In the genomic region with DNA sequence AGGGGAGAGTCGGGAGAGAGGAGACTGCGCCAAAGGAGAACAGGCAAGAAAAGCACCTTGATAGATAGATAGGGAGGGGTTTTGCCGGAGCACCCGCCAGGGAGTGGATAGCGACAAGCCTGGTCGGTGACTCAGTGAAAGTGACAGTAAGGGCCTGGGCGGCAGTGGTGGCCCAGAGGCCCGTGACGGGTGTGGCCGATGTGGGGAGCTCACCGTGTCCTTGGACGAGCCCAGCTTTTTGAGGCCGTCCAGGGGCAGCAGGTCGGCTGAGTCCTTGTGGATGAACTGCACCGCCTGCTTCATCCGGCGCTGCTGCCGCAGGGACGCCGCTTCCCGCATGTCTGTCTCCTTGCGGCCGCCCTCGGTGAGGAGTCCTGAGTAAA, we compare ENCODE assay signal across 8 mouse cellular contexts. TPM values are rescaled to one million over a fixed set of nuclear protein-coding genes. Genes with fewer than 3 reads are reported as not detected.
DNase-seq lines count a peak whose midpoint lies in the region; ATAC-seq and TF ChIP-seq lines count a peak whose summit lies in the region.

No protein-coding gene starts in this region.

- peak overlapping the region; percentile 48 for H3K9ac ChIP-seq in forebrain, embryonic 15.5 days (replicated peaks)
- H3K9ac ChIP-seq in liver, embryonic 13.5 days: peak overlapping the region; percentile 70
- H3K9ac ChIP-seq in stomach, embryonic 14.5 days (replicated peaks; ENCODE audit: low read depth, low read length): no peak overlapping the region

- 0 out of 2 replicates have a peak, but pooled peaks cover 5% of the 10 kb centered on the region for H3K4me1 ChIP-seq in kidney, adult 2 months (ENCODE audit: control insufficient read depth, insufficient read depth, low read length)
- H3K4me1 ChIP-seq in forebrain, embryonic 15.5 days: peaks cover 26% of the 10 kb centered on the region
- peaks cover 16% of the 10 kb centered on the region for H3K4me1 ChIP-seq in liver, embryonic 13.5 days (replicated peaks)
- peaks cover 5% of the 10 kb centered on the region; the same call in 1 of the 2 replicates for H3K4me1 ChIP-seq in stomach, embryonic 14.5 days (ENCODE audit: control insufficient read depth, insufficient read depth, low read length)

- no peak for DNase-seq in kidney, adult 2 months
- DNase-seq in kidney, adult 11 months: no peak
- DNase-seq in liver, embryonic 13.5 days: peak; percentile 53
- DNase-seq in cerebellum, adult 9-10 months: no peak
- DNase-seq in T-cell, adult 2 months (ENCODE audit: low spot score): no peak

- no peak for TF ChIP-seq CTCF in kidney, adult 2 months (conservative IDR thresholded peaks at IDR 0.05; ENCODE audit: insufficient read depth, insufficient read length, low read depth, low read length)

- 1% methylated on average over 24 of the region's 24 CpGs for WGBS in kidney, adult 2 months
- WGBS in forebrain, embryonic 15.5 days: 1% methylated on average over 24 of the region's 24 CpGs
- under 1% methylated on average over 24 of the region's 24 CpGs for WGBS in liver, embryonic 13.5 days (ENCODE audit: insufficient replicate concordance)
- under 1% methylated on average over 24 of the region's 24 CpGs for WGBS in stomach, embryonic 14.5 days

- TF ChIP-seq POLR2A in kidney, adult 2 months (IDR thresholded peaks at IDR 0.05; ENCODE audit: low read depth, low read length): no peak

- no peak overlapping the region for H3K27ac ChIP-seq in kidney, adult 2 months (ENCODE audit: insufficient read depth, low read depth, low read length)
- H3K27ac ChIP-seq in forebrain, embryonic 15.5 days (replicated peaks): no peak overlapping the region
- no peak overlapping the region for H3K27ac ChIP-seq in liver, embryonic 13.5 days
- H3K27ac ChIP-seq in stomach, embryonic 14.5 days (ENCODE audit: low read length): no peak overlapping the region

- H3K4me2 ChIP-seq in forebrain, embryonic 15.5 days (replicated peaks): peak overlapping the region; percentile 98
- peak overlapping the region; percentile 91 for H3K4me2 ChIP-seq in liver, embryonic 13.5 days
- peak overlapping the region; percentile 97 for H3K4me2 ChIP-seq in stomach, embryonic 14.5 days (replicated peaks; ENCODE audit: low read depth, low read length)

- peaks cover 1% of the 10 kb centered on the region for H3K27me3 ChIP-seq in kidney, adult 2 months (replicated peaks; ENCODE audit: control insufficient read depth, insufficient read depth, low read length)
- H3K27me3 ChIP-seq in forebrain, embryonic 15.5 days: peaks cover 37% of the 10 kb centered on the region
- H3K27me3 ChIP-seq in liver, embryonic 13.5 days: peaks cover 73% of the 10 kb centered on the region
- H3K27me3 ChIP-seq in stomach, embryonic 14.5 days (ENCODE audit: control insufficient read depth, insufficient read depth, low read length): peaks cover 13% of the 10 kb centered on the region

- ATAC-seq in activated CD4-positive, CD25-positive, alpha-beta regulatory T cell, adult 4 months: peak; percentile 47
- ATAC-seq in forebrain, embryonic 15.5 days (replicated peaks): peak; percentile 47; the same call in 1 of the 2 replicates
- peak; percentile 84 for ATAC-seq in liver, embryonic 13.5 days (ENCODE audit: low read depth)
- ATAC-seq in stomach, embryonic 14.5 days (ENCODE audit: insufficient number of reproducible peaks, insufficient read depth, low FRiP score, low read depth): peak; percentile 20; the same call in 1 of the 2 replicates

- H3K4me3 ChIP-seq in kidney, adult 2 months (ENCODE audit: insufficient read depth, low read depth, low read length): peak overlapping the region; percentile 33
- peak overlapping the region; percentile 58 for H3K4me3 ChIP-seq in forebrain, embryonic 15.5 days
- peak overlapping the region; percentile 63 for H3K4me3 ChIP-seq in liver, embryonic 13.5 days (replicated peaks)
- H3K4me3 ChIP-seq in stomach, embryonic 14.5 days (ENCODE audit: low read depth, low read length): peak overlapping the region; percentile 40

- no peaks in the 10 kb centered on the region for H3K36me3 ChIP-seq in kidney, adult 2 months (ENCODE audit: control insufficient read depth, insufficient read depth, low read length)
- no peaks in the 10 kb centered on the region for H3K36me3 ChIP-seq in forebrain, embryonic 15.5 days
- H3K36me3 ChIP-seq in liver, embryonic 13.5 days: no peaks in the 10 kb centered on the region
- H3K36me3 ChIP-seq in stomach, embryonic 14.5 days (ENCODE audit: control insufficient read depth, insufficient read depth, low read length): no peaks in the 10 kb centered on the region

- H3K9me3 ChIP-seq in forebrain, embryonic 15.5 days: no peaks in the 10 kb centered on the region
- no peaks in the 10 kb centered on the region for H3K9me3 ChIP-seq in liver, embryonic 13.5 days (replicated peaks)
- no peaks in the 10 kb centered on the region for H3K9me3 ChIP-seq in stomach, embryonic 14.5 days (ENCODE audit: control insufficient read depth, low read depth, low read length)

RNA-seq across cellular contexts. Expression of a gene that starts 0.7 kb away (rescaled TPM):
- 1.6 and 1.7 TPM in 2 replicates for polyA plus RNA-seq in kidney, adult 2 months (2012; rRNA removed)
- under 1 TPM; 0.46 to 0.61 TPM for polyA plus RNA-seq in activated CD4-positive, CD25-positive, alpha-beta regulatory T cell, adult 4 months (2017; shearing (Covaris generic))
- 6.1 and 6.4 TPM in 2 replicates for polyA plus RNA-seq in forebrain, embryonic 15.5 days (2015; fragmentation: Nextera tagmentation; extraction: Ambion mirVana)
- polyA plus RNA-seq in liver, embryonic 13.5 days (2015; fragmentation: Nextera tagmentation; extraction: Ambion mirVana): 0.44 and 0.67 TPM in 2 replicates
- 0.94 and 1.4 TPM in 2 replicates for polyA plus RNA-seq in stomach, embryonic 14.5 days (2014; fragmentation: Nextera tagmentation; extraction: Ambion mirVana)

RNA-seq across cellular contexts. Expression of a gene that starts 28.4 kb away (rescaled TPM):
- polyA plus RNA-seq in kidney, adult 2 months (2012; rRNA removed): 65.8 and 74.5 TPM in 2 replicates
- 100 to 1,000 TPM; 118 to 122 TPM for polyA plus RNA-seq in activated CD4-positive, CD25-positive, alpha-beta regulatory T cell, adult 4 months (2017; shearing (Covaris generic))
- polyA plus RNA-seq in forebrain, embryonic 15.5 days (2015; fragmentation: Nextera tagmentation; extraction: Ambion mirVana): 91.7 and 95.2 TPM in 2 replicates
- 40.8 and 42.6 TPM in 2 replicates for polyA plus RNA-seq in liver, embryonic 13.5 days (2015; fragmentation: Nextera tagmentation; extraction: Ambion mirVana)
- 58.8 and 65.9 TPM in 2 replicates for polyA plus RNA-seq in stomach, embryonic 14.5 days (2014; fragmentation: Nextera tagmentation; extraction: Ambion mirVana)

RNA-seq across cellular contexts. Expression of a gene that starts 49.6 kb away (rescaled TPM):
- 0.92 and 1.6 TPM in 2 replicates for polyA plus RNA-seq in kidney, adult 2 months (2012; rRNA removed)
- not detected for polyA plus RNA-seq in activated CD4-positive, CD25-positive, alpha-beta regulatory T cell, adult 4 months (2017; shearing (Covaris generic))
- not detected in 2 replicates for polyA plus RNA-seq in forebrain, embryonic 15.5 days (2015; fragmentation: Nextera tagmentation; extraction: Ambion mirVana)
- not detected in 2 replicates for polyA plus RNA-seq in liver, embryonic 13.5 days (2015; fragmentation: Nextera tagmentation; extraction: Ambion mirVana)
- polyA plus RNA-seq in stomach, embryonic 14.5 days (2014; fragmentation: Nextera tagmentation; extraction: Ambion mirVana): not detected in 2 replicates

RNA-seq across cellular contexts. Expression of a gene that starts 57.4 kb away (rescaled TPM):
- polyA plus RNA-seq in kidney, adult 2 months (2012; rRNA removed): 0.08 TPM in 1 of 2 replicates, not detected in the other
- under 1 TPM in 1 of 2 experiments, not detected in 1; 0.26 TPM for polyA plus RNA-seq in activated CD4-positive, CD25-positive, alpha-beta regulatory T cell, adult 4 months (2017; shearing (Covaris generic))
- 0.22 and 0.88 TPM in 2 replicates for polyA plus RNA-seq in forebrain, embryonic 15.5 days (2015; fragmentation: Nextera tagmentation; extraction: Ambion mirVana)
- polyA plus RNA-seq in liver, embryonic 13.5 days (2015; fragmentation: Nextera tagmentation; extraction: Ambion mirVana): 0.07 and 0.08 TPM in 2 replicates
- polyA plus RNA-seq in stomach, embryonic 14.5 days (2014; fragmentation: Nextera tagmentation; extraction: Ambion mirVana): 0.14 TPM in 1 of 2 replicates, not detected in the other

Comparison
In these comparisons a context has a peak if more than half of its experiments do, and no peak if none do; other contexts are left out.
1. ATAC-seq: peak in every context shown above with its lines; median percentile 84 in liver, embryonic 13.5 days; 47 in activated CD4-positive, CD25-positive, alpha-beta regulatory T cell, adult 4 months; 47 in forebrain, embryonic 15.5 days; 20 in stomach, embryonic 14.5 days.